Mouse (Mus musculus): ENCODE measurements around the gene Itga9.
"Not testable (repeated sequence)": the region's sequence is repeated elsewhere in the genome, so short reads cannot be mapped to it uniquely, and the experiment has no call there.

The Itga9 gene

GRCm38 (mm10) chr9:118606148-118606816 lies at the start of gene Itga9:
Itga9 (plus strand) TSS chr9:118606690.
- DNase-seq (ENCODE audit: low read depth) = no peak

- no peak for DNase-seq (ENCODE audit: low read depth)
Observed at GRCm38 (mm10) chr9:118556951-118557780, 49.3 kb upstream of the Itga9 start.

GRCm38 (mm10) chr9:118563356-118563755 lies 43.1 kb upstream of the Itga9 start:
- DNase-seq (ENCODE audit: low read depth) = no peak

GRCm38 (mm10) chr9:118563866-118564265 lies 42.6 kb upstream of the Itga9 start:
- DNase-seq (ENCODE audit: low read depth) = no peak

- DNase-seq (ENCODE audit: low read depth) = no peak
Observed at GRCm38 (mm10) chr9:118564696-118565095, 41.8 kb upstream of the Itga9 start.

- no peak for DNase-seq (ENCODE audit: low read depth)
Observed at GRCm38 (mm10) chr9:118569328-118569727, 37.2 kb upstream of the Itga9 start.

- DNase-seq (ENCODE audit: low read depth) = no peak
Observed at GRCm38 (mm10) chr9:118570865-118571264, 35.6 kb upstream of the Itga9 start.

- DNase-seq (ENCODE audit: low read depth) = no peak
Observed at GRCm38 (mm10) chr9:118571701-118572100, 34.8 kb upstream of the Itga9 start.

- DNase-seq (ENCODE audit: low read depth) = no peak
Observed at GRCm38 (mm10) chr9:118574911-118575310, 31.6 kb upstream of the Itga9 start.

- no peak for DNase-seq (ENCODE audit: low read depth)
Observed at GRCm38 (mm10) chr9:118580371-118580770, 26.1 kb upstream of the Itga9 start.

GRCm38 (mm10) chr9:118582757-118583156 lies 23.7 kb upstream of the Itga9 start:
- DNase-seq (ENCODE audit: low read depth) = no peak

- DNase-seq (ENCODE audit: low read depth) = no peak
Observed at GRCm38 (mm10) chr9:118584838-118585237, 21.7 kb upstream of the Itga9 start.

GRCm38 (mm10) chr9:118585998-118586397 lies 20.5 kb upstream of the Itga9 start:
- DNase-seq (ENCODE audit: low read depth) = no peak

GRCm38 (mm10) chr9:118587115-118587514 lies 19.4 kb upstream of the Itga9 start:
- DNase-seq (ENCODE audit: low read depth) = no peak

- no peak for DNase-seq (ENCODE audit: low read depth)
Observed at GRCm38 (mm10) chr9:118589249-118589648, 17.2 kb upstream of the Itga9 start.

- no peak for DNase-seq (ENCODE audit: low read depth)
Observed at GRCm38 (mm10) chr9:118590230-118590629, 16.3 kb upstream of the Itga9 start.

- DNase-seq (ENCODE audit: low read depth) = no peak
Observed at GRCm38 (mm10) chr9:118591633-118592032, 14.9 kb upstream of the Itga9 start.

- DNase-seq (ENCODE audit: low read depth) = no peak
Observed at GRCm38 (mm10) chr9:118592585-118593249, 13.8 kb upstream of the Itga9 start.

- no peak for DNase-seq (ENCODE audit: low read depth)
Observed at GRCm38 (mm10) chr9:118593443-118593842, 13.0 kb upstream of the Itga9 start.

- DNase-seq (ENCODE audit: low read depth) = no peak
Observed at GRCm38 (mm10) chr9:118596767-118597166, 9.7 kb upstream of the Itga9 start.

GRCm38 (mm10) chr9:118600393-118600792 lies 6.1 kb upstream of the Itga9 start:
- not testable (repeated sequence) for DNase-seq (ENCODE audit: low read depth)

GRCm38 (mm10) chr9:118602576-118602975 lies 3.9 kb upstream of the Itga9 start:
- DNase-seq (ENCODE audit: low read depth) = no peak
